Mouse (Mus musculus) gastrocnemius, postnatal 4 days (tissue): ENCODE results near the gene Lpar1. TPM values are rescaled to one million over a fixed set of nuclear protein-coding genes. Genes with fewer than 3 reads are reported as not detected.
A peak's percentile ranks its signal among the peaks of the same experiment; 100 is the strongest.

Source experiments
- DNase-seq, 2 experiments: peaks; one replicate each; pipeline ENCODE4 v3.0.0; 2021 to 2022; ENCODE audit warnings: low spot score in 2 of 2, mixed read lengths in 2 of 2
- total RNA-seq, 2 experiments: library from RNA; stranded (reverse); gene quantifications; 2 replicates each; pipeline ENCODE4 v1.2.3; 2021

Gene Lpar1
- total RNA-seq, 2 experiments from 2014 or later = 71.7 to 74.5 TPM

GRCm38 (mm10) chr4:58511554-58511953, 42.1 kb downstream of the Lpar1 start:
- no peak for DNase-seq

- DNase-seq = no peak
Measured at GRCm38 (mm10) chr4:58508833-58509232, 44.9 kb downstream of the Lpar1 start.

GRCm38 (mm10) chr4:58507536-58507935, 46.2 kb downstream of the Lpar1 start:
- no peak for DNase-seq

- no peak for DNase-seq
Measured at GRCm38 (mm10) chr4:58506539-58507527, 46.9 kb downstream of the Lpar1 start.

GRCm38 (mm10) chr4:58504250-58504649, 49.4 kb downstream of the Lpar1 start:
- no peak for DNase-seq

- DNase-seq = no peak
Measured at GRCm38 (mm10) chr4:58501012-58501777, 52.5 kb downstream of the Lpar1 start.

- peak in 1 of 2 experiments; percentile 20 for DNase-seq
Measured at GRCm38 (mm10) chr4:58499831-58500230, 53.9 kb downstream of the Lpar1 start.

GRCm38 (mm10) chr4:58499241-58499640, 54.5 kb downstream of the Lpar1 start:
- DNase-seq = no peak

- no peak for DNase-seq
Measured at GRCm38 (mm10) chr4:58498734-58499133, 55.0 kb downstream of the Lpar1 start.

GRCm38 (mm10) chr4:58497284-58497683, 56.4 kb downstream of the Lpar1 start:
- no peak for DNase-seq

- no peak for DNase-seq
Measured at GRCm38 (mm10) chr4:58496743-58497142, 57.0 kb downstream of the Lpar1 start.

GRCm38 (mm10) chr4:58491742-58492141, 62.0 kb downstream of the Lpar1 start:
- DNase-seq = no peak

GRCm38 (mm10) chr4:58490374-58490773, 63.3 kb downstream of the Lpar1 start:
- DNase-seq = no peak

GRCm38 (mm10) chr4:58478564-58478963, 75.1 kb downstream of the Lpar1 start:
- DNase-seq = no peak

GRCm38 (mm10) chr4:58477691-58478090, 76.0 kb downstream of the Lpar1 start:
- no peak for DNase-seq

- no peak for DNase-seq
Measured at GRCm38 (mm10) chr4:58471203-58471910, 82.3 kb downstream of the Lpar1 start.

GRCm38 (mm10) chr4:58469651-58470592, 83.8 kb downstream of the Lpar1 start:
- no peak for DNase-seq

- DNase-seq = no peak
Measured at GRCm38 (mm10) chr4:58469035-58469434, 84.7 kb downstream of the Lpar1 start.

GRCm38 (mm10) chr4:58465586-58465985, 88.1 kb downstream of the Lpar1 start:
- DNase-seq = no peak
